Mouse (Mus musculus) heart, embryonic 11.5 days (tissue): ENCODE measurements around the gene Tbl2. TPM values are rescaled to one million over a fixed set of nuclear protein-coding genes. Genes with fewer than 3 reads are reported as not detected.

Experiments
- ATAC-seq: fragments of 200-750 bp; cut with Nextera tagmentation; replicated peaks from 2 replicates; pipeline ENCODE4 v1.8.0; 2017; ENCODE audit warnings: moderate library complexity; ENCODE audit not compliant: insufficient number of reproducible peaks, low FRiP score, low TSS enrichment
- H3K27ac ChIP-seq: fragments of 300-500 bp; sonication (generic); 2 replicates; pipeline ENCODE4 v1.5.1; 2014; ENCODE audit warnings: mild to moderate bottlenecking, low read depth, low read length
- H3K27me3 ChIP-seq: fragments of 300-500 bp; sonication (generic); 2 replicates; pipeline ENCODE4 v1.6.1; 2014; ENCODE audit warnings: mild to moderate bottlenecking, low read length, mixed read lengths; ENCODE audit not compliant: control insufficient read depth, insufficient read depth
- H3K36me3 ChIP-seq: fragments of 300-500 bp; sonication (generic); 2 replicates; pipeline ENCODE4 v1.6.1; 2014; ENCODE audit warnings: mild to moderate bottlenecking, low read length, moderate library complexity, mixed read lengths; ENCODE audit not compliant: control insufficient read depth, insufficient read depth
- H3K4me1 ChIP-seq: fragments of 300-500 bp; sonication (generic); 2 replicates; pipeline ENCODE4 v1.6.1; 2014; ENCODE audit warnings: low read length; ENCODE audit not compliant: control insufficient read depth, insufficient read depth
- H3K4me2 ChIP-seq: fragments of 300-500 bp; sonication (generic); 2 replicates; pipeline ENCODE4 v1.6.1; 2014; ENCODE audit warnings: mild to moderate bottlenecking, moderate library complexity
- H3K4me3 ChIP-seq: fragments of 300-500 bp; sonication (generic); 2 replicates; pipeline ENCODE4 v1.5.1; 2014; ENCODE audit warnings: low read depth, low read length
- H3K9ac ChIP-seq: fragments of 300-500 bp; sonication (generic); 2 replicates; pipeline ENCODE4 v1.6.1; 2014; ENCODE audit warnings: mild to moderate bottlenecking, low read depth, low read length, moderate library complexity
- H3K9me3 ChIP-seq: fragments of 300-500 bp; sonication (generic); replicated peaks from 2 replicates; pipeline ENCODE4 v1.6.1; 2016; ENCODE audit warnings: low read length; ENCODE audit not compliant: control insufficient read depth
- WGBS: fragments of 180-500 bp; shearing (Covaris S2); extraction: QIAGEN DNeasy Blood & Tissue Kit; methylation state at CpG from one replicate; pipeline ENCODE4 v1.1.7; 2014; ENCODE audit not compliant: insufficient replicate concordance; 5-methylcytosine and 5-hydroxymethylcytosine counted together
- polyA plus RNA-seq: library from polyadenylated mRNA; unstranded; fragments of >200 nt; fragmentation: Nextera tagmentation; extraction: Ambion mirVana; gene quantifications from 2 replicates; pipeline ENCODE4 v1.2.1, GENCODE M21; 2014

The Tbl2 gene
- polyA plus RNA-seq, 1 experiment from 2014 or later, result 20.0 TPM

- Histone ChIP-seq H3K36me3 (peaks cover 33% of the 10 kb centered on the region), H3K27me3 (no peaks in the 10 kb centered on the region), H3K27ac (no peak overlapping the region), H3K4me1 (no peaks in the 10 kb centered on the region), H3K9ac (no peak overlapping the region), H3K4me2 (no peak overlapping the region), H3K4me3 (no peak overlapping the region), H3K9me3 (no peaks in the 10 kb centered on the region)
- ATAC-seq, result no peak
- WGBS, result 92% methylated on average over 8 of the region's 8 CpGs
Observed at GRCm38 (mm10) chr5:135162361-135162760, 12.9 kb downstream of the Tbl2 start.

GRCm38 (mm10) chr5:135162821-135163220, 13.4 kb downstream of the Tbl2 start:
- H3K27ac ChIP-seq, result no peak overlapping the region
- ATAC-seq, result no peak
- no peaks in the 10 kb centered on the region for H3K27me3 ChIP-seq
- no peak overlapping the region for H3K4me3 ChIP-seq
- H3K4me2 ChIP-seq, result no peak overlapping the region
- peaks cover under 1% of the 10 kb centered on the region; the same call in 1 of the 2 replicates for H3K4me1 ChIP-seq
- peaks cover 30% of the 10 kb centered on the region for H3K36me3 ChIP-seq
- no peak overlapping the region for H3K9ac ChIP-seq
- H3K9me3 ChIP-seq, result no peaks in the 10 kb centered on the region
- 92% methylated on average over 6 of the region's 6 CpGs for WGBS

GRCm38 (mm10) chr5:135166909-135167308, 17.5 kb downstream of the Tbl2 start:
- Histone ChIP-seq H3K9me3 (no peaks in the 10 kb centered on the region), H3K4me2 (no peak overlapping the region), H3K4me1 (peaks cover 7% of the 10 kb centered on the region), H3K9ac (no peak overlapping the region), H3K27me3 (no peaks in the 10 kb centered on the region), H3K4me3 (no peak overlapping the region), H3K27ac (no peak overlapping the region), H3K36me3 (no peaks in the 10 kb centered on the region)
- ATAC-seq, result no peak
- WGBS, result 86% methylated on average over 4 of the region's 4 CpGs

- ATAC-seq, result no peak
- peaks cover 7% of the 10 kb centered on the region for H3K4me1 ChIP-seq
- 94% methylated on average over 4 of the region's 4 CpGs for WGBS
- H3K27me3 ChIP-seq, result no peaks in the 10 kb centered on the region
- H3K36me3 ChIP-seq, result peaks cover 1% of the 10 kb centered on the region; the same call in 1 of the 2 replicates
- H3K4me3 ChIP-seq, result no peak overlapping the region
- H3K27ac ChIP-seq, result no peak overlapping the region
- H3K9ac ChIP-seq, result no peak overlapping the region
- H3K9me3 ChIP-seq, result no peaks in the 10 kb centered on the region
- H3K4me2 ChIP-seq, result no peak overlapping the region
Observed at GRCm38 (mm10) chr5:135167469-135167868, 18.0 kb downstream of the Tbl2 start.

- Histone ChIP-seq H3K36me3 (peaks cover 7% of the 10 kb centered on the region), H3K9me3 (no peaks in the 10 kb centered on the region), H3K4me1 (peaks cover 7% of the 10 kb centered on the region), H3K27ac (peak within 1 kb of the TSS; percentile 99), H3K4me2 (peak within 1 kb of the TSS; percentile 97), H3K4me3 (peak within 1 kb of the TSS; percentile 81), H3K27me3 (no peaks in the 10 kb centered on the region), H3K9ac (peak within 1 kb of the TSS; percentile 97)
- peak; percentile 98 for ATAC-seq
- 3% methylated on average over 71 of the region's 95 CpGs for WGBS
Observed at GRCm38 (mm10) chr5:135168063-135169062, 18.9 kb downstream of the Tbl2 start, which contains the start of gene Bcl7b. Bcl7b (plus strand) TSS chr5:135168283.

- H3K4me1 ChIP-seq, result peaks cover 7% of the 10 kb centered on the region
- no peaks in the 10 kb centered on the region for H3K27me3 ChIP-seq
- peaks cover 7% of the 10 kb centered on the region for H3K36me3 ChIP-seq
- peak overlapping the region; percentile 97 for H3K9ac ChIP-seq
- H3K4me3 ChIP-seq, result peak overlapping the region; percentile 81
- no peaks in the 10 kb centered on the region for H3K9me3 ChIP-seq
- peak overlapping the region; percentile 97 for H3K4me2 ChIP-seq
- H3K27ac ChIP-seq, result no peak overlapping the region
- ATAC-seq, result no peak
- 87% methylated on average over 5 of the region's 5 CpGs for WGBS
Observed at GRCm38 (mm10) chr5:135169479-135169878, 20.0 kb downstream of the Tbl2 start.

GRCm38 (mm10) chr5:135171688-135172220, 22.3 kb downstream of the Tbl2 start:
- Histone ChIP-seq H3K4me2 (no peak overlapping the region), H3K27ac (no peak overlapping the region), H3K9ac (no peak overlapping the region), H3K4me3 (no peak overlapping the region), H3K4me1 (peaks cover 7% of the 10 kb centered on the region), H3K27me3 (no peaks in the 10 kb centered on the region), H3K9me3 (no peaks in the 10 kb centered on the region), H3K36me3 (peaks cover 13% of the 10 kb centered on the region)
- 89% methylated on average over 6 of the region's 6 CpGs for WGBS
- ATAC-seq, result no peak

- H3K27me3 ChIP-seq, result no peaks in the 10 kb centered on the region
- H3K4me2 ChIP-seq, result no peak overlapping the region
- H3K4me1 ChIP-seq, result peaks cover 7% of the 10 kb centered on the region
- WGBS, result 91% methylated on average over 5 of the region's 5 CpGs
- no peaks in the 10 kb centered on the region for H3K9me3 ChIP-seq
- peaks cover 20% of the 10 kb centered on the region for H3K36me3 ChIP-seq
- H3K9ac ChIP-seq, result no peak overlapping the region
- H3K27ac ChIP-seq, result no peak overlapping the region
- H3K4me3 ChIP-seq, result no peak overlapping the region
- no peak for ATAC-seq
Observed at GRCm38 (mm10) chr5:135172986-135173385, 23.5 kb downstream of the Tbl2 start.
